Mouse (Mus musculus) c-Kit-negative CD71-positive TER-119-positive erythroid progenitor cells, embryonic 14.5 days (primary cell): Measurements from ENCODE around the gene Hnmt.
"Not testable (repeated sequence)": the region's sequence is repeated elsewhere in the genome, so short reads cannot be mapped to it uniquely, and the experiment has no call there.

Source experiments
- DNase-seq: peaks from one replicate; pipeline ENCODE4 v3.0.0-alpha.2; 2013; ENCODE audit warnings: low read depth, low spot score

The Hnmt gene

DNA sequence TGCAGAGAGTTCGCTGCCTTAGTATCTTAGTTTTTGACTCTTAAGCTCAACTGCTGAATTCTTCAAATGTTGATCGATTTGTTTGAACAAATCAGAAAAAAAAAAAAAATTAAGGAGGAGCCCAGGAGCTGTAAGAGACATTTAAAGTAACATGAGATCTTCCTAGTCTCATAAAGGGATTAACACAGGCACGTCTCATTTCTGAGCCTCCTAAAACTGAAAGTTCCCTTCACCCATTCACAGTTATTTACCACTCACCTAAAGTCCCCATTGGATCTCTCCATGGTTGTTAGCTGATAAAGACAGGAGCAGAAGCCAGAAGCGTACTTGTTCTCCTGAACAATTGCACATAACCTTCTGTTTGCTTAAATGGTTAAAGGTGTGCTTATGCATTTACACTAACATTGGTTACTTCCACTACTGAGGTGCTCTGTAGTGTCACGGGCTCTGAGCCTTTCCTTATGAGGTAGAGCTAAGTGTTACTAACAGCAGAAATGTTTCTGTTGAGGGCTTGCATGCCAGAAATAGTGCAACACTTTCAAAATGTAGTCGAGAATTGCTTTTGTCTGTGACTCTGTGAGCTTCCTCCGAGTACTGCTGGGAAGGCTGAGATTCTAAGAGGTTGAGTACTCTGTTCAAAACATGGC, at the start of gene Hnmt:
Hnmt (minus strand) TSS at position 51 of the 647 bp plus-strand sequence.
- no peak for DNase-seq

DNA sequence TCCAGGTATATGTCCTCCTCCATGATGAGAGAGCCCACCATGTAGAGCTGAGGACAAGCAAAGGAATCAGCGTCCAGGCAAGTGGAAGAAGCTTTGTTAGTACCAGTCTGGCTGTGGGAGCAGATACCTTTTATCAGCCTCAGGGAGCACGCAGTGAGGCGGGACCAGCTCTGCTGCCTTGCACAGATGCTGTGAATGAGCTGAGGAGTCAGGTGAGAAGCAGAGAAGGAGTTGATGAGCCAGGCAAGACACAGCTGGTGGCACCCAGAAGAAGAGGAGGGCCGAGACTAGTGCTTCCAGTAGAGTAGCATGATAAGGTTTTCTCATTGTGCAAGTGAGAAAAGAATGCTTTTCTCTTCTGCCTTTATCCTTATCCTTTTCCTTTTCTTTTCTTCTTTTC, 47.3 kb upstream of the Hnmt start, which contains the start of gene Tbpl2:
Tbpl2 (minus strand) TSS at position 101 of the 400 bp plus-strand sequence.
- no peak for DNase-seq

GRCm38 (mm10) chr2:24090921-24091320, 41.7 kb upstream of the Hnmt start:
- no peak for DNase-seq

DNA sequence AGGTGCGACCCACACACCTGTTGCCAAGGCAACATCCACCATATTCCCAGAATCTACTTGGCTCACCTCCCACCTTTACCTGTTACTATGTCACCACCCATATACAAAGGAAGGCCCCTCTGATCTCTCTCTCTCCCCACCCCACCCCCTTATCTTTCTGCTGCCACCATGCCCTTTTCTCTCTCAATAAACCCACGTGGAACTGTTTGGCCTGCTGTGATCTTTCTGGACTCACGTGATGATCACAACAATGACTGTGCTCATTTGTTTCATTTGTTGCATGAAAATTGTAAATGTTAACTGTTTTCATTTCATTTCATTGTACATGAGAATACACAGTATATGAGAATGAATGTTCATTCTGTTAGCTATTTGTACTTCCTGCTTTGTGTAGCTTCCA, 1.3 kb upstream of the Hnmt start:
- no peak for DNase-seq

DNA sequence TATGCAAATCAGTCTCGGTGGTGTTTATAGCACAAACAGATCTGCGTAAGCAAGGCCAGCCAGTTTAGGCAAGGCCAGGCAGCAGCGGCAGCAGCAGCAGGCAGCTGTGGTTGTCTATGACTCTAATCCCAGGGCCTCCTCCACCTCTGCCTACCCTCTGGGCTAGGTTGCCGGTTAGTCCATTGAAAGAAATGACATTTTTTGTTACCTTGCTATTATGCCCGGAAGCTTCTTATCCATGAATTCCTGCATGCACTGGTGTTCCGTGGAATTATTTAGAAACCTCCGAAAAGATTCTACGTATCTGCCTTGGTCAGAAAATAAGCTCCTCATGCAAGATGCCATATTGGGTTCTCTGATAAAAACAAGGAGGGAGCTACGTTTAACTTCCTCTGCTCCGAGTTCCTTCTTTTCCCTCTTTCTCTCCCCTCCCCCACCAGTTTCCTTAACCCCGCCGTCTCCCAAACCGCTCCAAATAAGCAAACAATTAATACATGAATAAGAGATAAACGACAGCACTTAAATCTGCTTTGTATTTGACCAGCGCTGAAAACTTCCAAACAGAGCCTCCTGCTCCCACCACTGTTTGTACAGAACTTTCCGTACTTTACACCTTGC, 605 bp downstream of the Hnmt start:
- no peak for DNase-seq

DNA sequence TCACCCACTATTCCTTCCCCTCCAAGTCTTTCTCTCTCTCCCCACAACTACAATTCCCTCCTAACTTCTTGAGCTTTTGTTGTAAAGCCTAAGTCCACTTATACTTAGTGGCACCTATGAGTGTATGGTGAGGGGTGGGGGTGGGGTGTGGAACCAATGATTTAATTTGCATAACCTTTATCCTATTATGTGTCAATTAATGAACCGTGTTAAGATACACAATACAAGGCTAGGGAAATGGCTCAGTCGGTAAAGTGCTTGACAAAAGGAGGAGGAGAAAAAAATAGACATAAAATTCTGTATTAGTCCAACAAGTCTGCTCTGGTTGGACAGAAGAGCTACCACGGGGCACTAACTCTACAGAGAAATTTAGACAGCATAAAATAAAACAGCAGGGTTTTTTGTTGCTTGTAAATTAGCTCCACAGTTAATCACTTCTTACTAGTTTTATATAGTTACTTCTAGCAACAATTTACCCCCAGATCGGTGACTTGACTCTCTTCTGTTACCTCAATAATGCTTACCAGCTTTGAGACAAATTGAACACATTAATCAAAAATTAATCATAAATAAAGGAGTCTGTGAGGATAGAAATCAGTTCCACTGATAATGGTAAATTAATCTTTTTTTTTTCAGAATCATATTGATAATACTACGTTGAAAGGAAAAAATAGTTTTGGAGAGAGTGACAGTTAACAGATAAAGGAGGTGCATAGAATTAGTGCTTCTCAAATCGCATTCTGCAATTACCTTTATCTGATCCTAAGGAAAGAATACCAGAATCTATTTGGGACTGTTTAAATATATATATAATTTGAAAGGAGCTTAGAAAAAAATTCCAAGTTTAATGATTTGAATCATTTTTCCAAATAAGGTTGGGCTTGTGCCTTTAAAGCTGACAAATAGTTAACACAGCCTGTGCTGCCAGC, 1.4 kb downstream of the Hnmt start:
- no peak for DNase-seq

GRCm38 (mm10) chr2:24042901-24043300, 6.3 kb downstream of the Hnmt start:
- DNase-seq = no peak

DNA sequence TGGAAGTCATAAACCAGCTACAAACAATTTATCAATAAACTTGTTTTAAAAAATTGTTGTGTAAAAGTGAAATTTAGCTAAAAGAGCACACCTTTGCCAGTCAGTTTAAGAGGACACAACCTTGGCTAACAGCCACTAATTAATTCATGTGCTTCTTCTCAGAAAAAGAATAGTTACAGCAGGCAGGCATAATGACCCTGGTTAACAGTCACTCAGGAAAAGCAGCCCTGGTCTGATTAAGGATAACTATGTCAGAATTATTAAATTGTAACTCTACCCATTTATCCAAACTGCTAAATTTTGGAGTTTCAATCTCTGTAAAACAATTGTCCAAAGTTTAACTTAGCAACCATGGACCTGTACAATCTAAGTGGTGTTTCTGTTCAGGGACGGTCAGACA, 8.7 kb downstream of the Hnmt start:
- DNase-seq = no peak

DNA sequence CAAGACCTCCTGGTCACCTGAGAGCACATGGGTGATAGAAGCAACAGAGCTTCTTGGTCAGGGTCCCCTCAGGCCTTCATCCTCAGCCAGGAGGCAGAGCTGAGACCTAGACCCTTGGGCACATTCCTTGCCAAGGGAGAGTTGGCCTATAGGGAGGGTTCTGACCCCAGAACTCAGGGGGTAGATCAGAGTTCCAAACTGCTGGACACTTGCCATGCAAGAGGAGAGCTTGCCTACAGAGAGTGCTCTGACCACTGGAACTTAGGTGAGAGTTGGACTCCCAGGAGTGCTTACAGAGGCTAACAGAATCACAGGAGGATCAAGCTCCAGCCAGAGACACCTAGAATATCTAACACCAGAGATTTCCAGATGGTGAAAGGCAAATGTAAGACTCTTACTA, 29.8 kb downstream of the Hnmt start:
- not testable (repeated sequence) for DNase-seq

DNA sequence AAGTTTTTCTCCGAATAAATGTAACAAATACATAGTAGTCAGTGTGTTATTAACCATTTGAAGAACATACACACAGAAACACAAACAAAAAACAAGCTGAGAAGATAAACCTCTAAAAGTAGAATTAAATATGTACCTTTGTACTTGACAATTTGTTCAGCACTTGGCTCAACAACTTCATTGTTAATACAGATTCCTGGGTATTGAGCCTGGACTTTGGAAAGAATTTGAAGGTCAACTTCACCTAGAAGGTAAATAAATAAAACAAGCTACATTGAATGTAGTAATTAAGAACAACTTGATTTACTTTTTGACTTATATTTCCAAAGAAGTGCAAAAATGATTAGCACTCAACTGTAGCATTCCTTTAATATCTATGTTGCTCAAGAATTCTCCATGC, 30.2 kb downstream of the Hnmt start:
- DNase-seq = no peak

DNA sequence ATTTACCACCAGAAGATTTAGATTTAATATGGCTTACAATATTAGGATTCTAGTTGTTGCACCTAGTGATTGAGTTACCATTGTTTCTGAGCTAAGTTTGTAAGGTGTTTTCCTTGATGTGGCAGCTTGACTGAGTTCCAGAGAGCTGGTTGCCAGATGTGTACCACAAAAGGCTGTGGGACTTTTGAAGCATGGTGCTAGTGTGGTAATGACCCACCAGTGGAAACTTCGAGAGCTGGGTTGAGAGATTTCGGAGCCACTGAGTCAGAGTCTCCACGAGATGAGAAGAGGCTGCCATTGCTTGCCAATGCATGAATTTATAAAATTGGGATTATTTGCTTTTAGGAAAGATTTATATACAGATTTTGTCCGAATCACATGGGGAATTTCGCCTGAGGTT, 34.2 kb downstream of the Hnmt start:
- DNase-seq = no peak

DNA sequence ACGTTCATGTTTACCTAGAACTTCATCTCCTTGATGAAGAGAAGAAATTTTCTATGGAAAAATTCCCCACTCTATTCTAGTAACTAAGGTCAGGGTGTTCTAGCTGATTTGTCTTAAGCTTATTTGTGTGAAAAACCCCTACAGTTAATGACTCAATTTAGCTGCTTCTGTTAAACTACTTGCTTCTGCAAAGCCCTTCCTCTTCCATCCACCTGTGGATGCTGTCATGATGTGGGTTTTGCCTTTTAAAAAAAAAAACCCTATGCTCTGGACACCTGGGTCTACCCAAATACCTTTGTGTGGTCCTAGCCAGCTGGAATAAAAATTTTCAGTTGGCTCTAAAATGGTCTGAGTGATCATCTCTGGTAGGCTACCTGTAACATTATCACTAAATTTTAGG, 49.9 kb downstream of the Hnmt start:
- no peak for DNase-seq

DNA sequence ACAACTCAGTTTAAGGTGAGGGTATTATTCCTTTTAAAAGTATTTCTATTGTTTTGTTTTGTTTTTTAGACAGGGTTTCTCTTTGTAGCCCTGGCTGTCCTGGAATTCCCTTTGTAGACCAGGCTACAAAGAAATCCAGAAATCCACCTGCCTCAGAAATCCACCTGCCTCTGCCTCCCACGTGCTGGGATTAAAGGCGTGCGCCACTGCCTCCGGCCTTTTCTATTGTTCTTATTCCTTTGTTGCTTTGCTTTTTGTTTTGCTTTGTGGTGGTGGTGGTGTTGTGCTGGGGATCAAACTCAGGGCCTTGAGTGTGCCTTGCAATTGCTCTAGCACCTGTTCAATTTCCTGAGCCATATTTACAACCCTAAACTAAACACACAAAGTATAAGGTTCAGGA, 50.4 kb downstream of the Hnmt start:
- no peak for DNase-seq

DNA sequence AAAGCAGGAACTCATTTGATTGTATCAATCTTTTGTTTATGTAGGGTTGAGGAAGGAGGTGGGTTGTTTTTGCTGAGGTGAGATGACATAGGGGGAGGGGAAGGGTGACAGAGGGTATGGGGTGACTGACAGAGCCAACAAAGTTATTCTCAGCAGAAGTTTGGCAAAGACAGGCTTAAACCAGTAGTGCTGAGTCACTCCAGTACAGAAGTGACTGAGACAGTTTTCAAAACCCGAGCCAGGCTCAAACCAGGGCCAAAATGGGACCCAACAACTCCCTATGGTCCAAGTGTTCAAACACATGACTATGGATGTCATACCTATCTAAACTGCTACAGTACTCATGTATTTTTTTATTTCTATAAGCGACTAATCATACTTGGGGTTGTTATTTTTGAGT, 52.4 kb downstream of the Hnmt start:
- DNase-seq = no peak

- DNase-seq = not testable (repeated sequence)
These were observed 59.1 kb downstream of the Hnmt start for GRCm38 (mm10) chr2:23990034-23990573.

- DNase-seq = no peak
These were observed 61.9 kb downstream of the Hnmt start for GRCm38 (mm10) chr2:23987283-23987682.

DNA sequence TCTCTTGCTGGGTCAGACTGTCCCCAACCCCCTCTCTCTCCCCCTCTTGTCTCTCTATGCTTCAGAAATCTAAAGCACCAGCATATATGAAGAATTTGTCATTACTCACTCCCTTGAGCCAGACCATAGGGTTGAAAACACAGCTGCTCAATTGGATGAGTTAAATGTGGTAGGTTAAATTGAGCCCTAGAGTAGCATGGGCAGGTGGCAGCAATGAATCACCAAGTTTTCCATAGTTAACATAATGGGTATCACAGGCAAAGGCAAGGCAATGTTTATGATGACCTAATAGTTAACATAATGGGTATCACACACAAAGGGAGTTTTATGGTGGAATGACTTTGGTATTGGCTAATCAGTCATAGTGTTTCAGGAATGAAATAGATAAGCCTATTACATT, 65.9 kb downstream of the Hnmt start:
- DNase-seq = no peak

DNA sequence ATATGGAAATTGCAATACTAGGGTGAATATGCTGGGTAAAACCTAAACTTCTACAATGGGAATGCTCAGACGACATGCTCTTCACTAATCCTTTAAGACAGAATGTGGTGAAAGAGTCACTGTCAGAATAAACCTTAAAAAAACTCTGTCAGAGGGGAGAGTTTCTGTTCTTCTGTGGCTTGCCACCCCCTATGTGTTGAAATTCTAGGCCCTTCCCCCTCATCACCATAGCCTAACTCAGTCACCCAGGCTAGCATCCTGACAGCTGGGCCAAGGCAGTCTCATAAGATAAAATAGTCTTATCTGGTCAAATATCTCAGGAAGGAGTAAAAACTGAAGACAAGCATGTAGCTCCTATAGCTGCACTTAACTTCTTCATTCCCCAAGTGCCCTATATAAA, 66.3 kb downstream of the Hnmt start:
- DNase-seq = no peak

DNA sequence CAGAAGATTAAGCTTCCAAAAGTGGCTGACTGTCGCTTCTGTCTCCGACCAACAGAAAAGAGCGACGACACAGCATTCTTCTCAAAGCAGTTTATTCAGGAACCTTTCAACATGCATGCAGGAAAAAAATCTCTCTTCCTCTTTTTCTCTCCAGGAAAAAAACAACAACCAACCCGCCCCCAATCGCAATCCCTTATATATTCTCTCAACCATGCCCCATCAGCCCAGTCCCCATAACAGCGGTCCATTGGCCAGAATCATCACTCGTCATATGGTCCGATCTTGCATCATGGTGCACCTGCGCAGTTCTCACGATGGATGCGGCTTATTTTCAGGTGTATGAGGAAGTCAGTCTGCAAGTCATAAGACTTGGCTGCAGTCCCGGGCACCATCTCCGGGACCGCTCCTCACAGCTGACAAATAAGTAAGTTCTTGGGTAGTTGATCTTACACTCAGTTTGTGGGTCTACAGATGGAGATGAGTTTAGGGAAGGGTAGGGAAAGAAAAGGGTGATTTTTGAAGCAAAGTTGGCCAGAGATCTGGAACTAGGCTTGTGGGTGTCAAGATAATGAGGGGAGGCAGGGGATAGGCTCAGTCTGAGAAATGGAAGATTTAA, 88.4 kb downstream of the Hnmt start:
- DNase-seq = not testable (repeated sequence)
